Mouse (Mus musculus) G1E (cell line): ENCODE measurements around the gene Rps6kb1.

ENCODE experiments used
- CTCF ChIP-seq: IDR thresholded peaks from 2 replicates; pipeline ENCODE4 v1.5.1; 2012; ENCODE audit warnings: low read depth, low read length, inconsistent platforms, mixed read lengths
- POLR2AphosphoS5 ChIP-seq: IDR thresholded peaks from 2 replicates; pipeline ENCODE4 v1.6.1; 2012; ENCODE audit warnings: low read depth, low read length, inconsistent platforms; ENCODE audit not compliant: insufficient replicate concordance
- TAL1 ChIP-seq: conservative IDR thresholded peaks from 2 replicates; pipeline ENCODE4 v1.6.1; 2012; ENCODE audit warnings: low read depth, low read length, inconsistent platforms, mixed read lengths

DNA sequence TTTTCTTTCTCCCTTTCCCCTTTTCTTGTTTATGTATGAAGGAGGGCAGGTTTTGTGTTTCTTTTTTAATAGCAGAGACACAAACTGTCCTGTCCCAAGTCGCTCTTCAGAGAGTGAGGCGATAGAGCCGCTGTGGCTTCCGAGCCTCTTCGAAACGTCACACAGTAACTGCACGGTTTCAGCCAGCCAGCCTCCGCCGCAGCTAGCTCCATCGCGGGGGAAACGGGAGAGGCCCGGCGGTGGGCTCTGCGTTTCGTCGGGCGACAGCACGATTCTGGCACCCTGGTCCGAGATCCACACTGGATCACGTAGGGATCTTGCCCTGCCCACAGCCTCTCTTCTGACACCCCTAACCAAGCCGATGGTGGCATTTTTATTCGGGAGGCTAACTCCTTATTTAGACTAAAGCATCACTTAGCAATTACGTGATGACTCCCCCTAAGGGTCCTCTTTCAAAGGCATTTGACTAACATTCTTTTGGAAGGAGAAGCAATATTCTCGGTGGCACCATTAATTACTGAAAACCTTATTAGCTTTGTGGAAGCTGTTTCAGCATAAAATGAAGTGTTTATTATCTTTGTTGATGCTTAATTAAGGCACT lies 59.6 kb downstream of the Rps6kb1 start:
- TF ChIP-seq TAL1, result no peak
- no peak for TF ChIP-seq CTCF
- TF ChIP-seq POLR2AphosphoS5, result no peak
